Mouse (Mus musculus) right cerebral cortex, postnatal 10 days (tissue): ENCODE data around the gene As3mt.

Source experiments
- DNase-seq, 2 experiments: peaks; one replicate each; pipeline ENCODE4 v3.0.0; 2021; ENCODE audit warnings: low spot score in 2 of 2

Gene As3mt

GRCm38 (mm10) chr19:46784502-46784901 is 77.2 kb downstream of the As3mt start:
- no peak for DNase-seq

- DNase-seq, result no peak
These were observed 78.4 kb downstream of the As3mt start for GRCm38 (mm10) chr19:46785633-46786032.

- DNase-seq, result no peak
These were observed 82.5 kb downstream of the As3mt start for GRCm38 (mm10) chr19:46789782-46790181.
